Mouse (Mus musculus): ENCODE measurements around the gene Gadd45gip1. TPM values are rescaled to one million over a fixed set of nuclear protein-coding genes. Genes with fewer than 3 reads are reported as not detected.
A peak's percentile ranks its signal among the peaks of the same experiment; 100 is the strongest.

Gene Gadd45gip1
- polyA plus RNA-seq, 1 experiment = 21.3 TPM

- H3K4me1 ChIP-seq (ENCODE audit: control insufficient read depth, insufficient read depth, low read length) = peaks cover 7% of the 10 kb centered on the region
- peak; percentile 37 for DNase-seq
- WGBS = 1% methylated on average over 53 of the region's 54 CpGs
- peak overlapping the region; percentile 41 for H3K4me3 ChIP-seq (replicated peaks; ENCODE audit: extremely low read depth, low read depth, low read length)
- TF ChIP-seq POLR2A (IDR thresholded peaks at IDR 0.05; ENCODE audit: borderline replicate concordance, extremely low read depth, low read depth, low read length) = no peak
- no peak for TF ChIP-seq CTCF (IDR thresholded peaks at IDR 0.05; ENCODE audit: insufficient read depth, low read length)
Observed at GRCm38 (mm10) chr8:84872309-84872965, 41.1 kb downstream of the Gadd45gip1 start.

GRCm38 (mm10) chr8:84873016-84873415, 41.7 kb downstream of the Gadd45gip1 start:
- Histone ChIP-seq H3K4me3 (replicated peaks; ENCODE audit: extremely low read depth, low read depth, low read length) (no peak overlapping the region), H3K4me1 (ENCODE audit: control insufficient read depth, insufficient read depth, low read length) (peaks cover 7% of the 10 kb centered on the region)
- no peak for DNase-seq
- WGBS = 68% methylated on average over 4 of the region's 4 CpGs
- TF ChIP-seq POLR2A (IDR thresholded peaks at IDR 0.05; ENCODE audit: borderline replicate concordance, extremely low read depth, low read depth, low read length) (no peak), CTCF (IDR thresholded peaks at IDR 0.05; ENCODE audit: insufficient read depth, low read length) (no peak)

GRCm38 (mm10) chr8:84874339-84874738, 43.0 kb downstream of the Gadd45gip1 start:
- no peak for TF ChIP-seq POLR2A (IDR thresholded peaks at IDR 0.05; ENCODE audit: borderline replicate concordance, extremely low read depth, low read depth, low read length)
- TF ChIP-seq CTCF (IDR thresholded peaks at IDR 0.05; ENCODE audit: insufficient read depth, low read length) = no peak
- no peak for DNase-seq
- peaks cover 7% of the 10 kb centered on the region for H3K4me1 ChIP-seq (ENCODE audit: control insufficient read depth, insufficient read depth, low read length)
- no peak overlapping the region for H3K4me3 ChIP-seq (replicated peaks; ENCODE audit: extremely low read depth, low read depth, low read length)
- 81% methylated on average over 3 of the region's 3 CpGs for WGBS

- TF ChIP-seq CTCF (IDR thresholded peaks at IDR 0.05; ENCODE audit: insufficient read depth, low read length) (no peak), POLR2A (IDR thresholded peaks at IDR 0.05; ENCODE audit: borderline replicate concordance, extremely low read depth, low read depth, low read length) (no peak)
- 75% methylated on average over 3 of the region's 3 CpGs for WGBS
- Histone ChIP-seq H3K4me3 (replicated peaks; ENCODE audit: extremely low read depth, low read depth, low read length) (no peak overlapping the region), H3K4me1 (ENCODE audit: control insufficient read depth, insufficient read depth, low read length) (peaks cover 4% of the 10 kb centered on the region)
- DNase-seq = no peak
Observed at GRCm38 (mm10) chr8:84877297-84878035, 46.1 kb downstream of the Gadd45gip1 start.

GRCm38 (mm10) chr8:84878915-84879314, 47.6 kb downstream of the Gadd45gip1 start:
- Histone ChIP-seq H3K4me1 (ENCODE audit: control insufficient read depth, insufficient read depth, low read length) (no peaks in the 10 kb centered on the region), H3K4me3 (replicated peaks; ENCODE audit: extremely low read depth, low read depth, low read length) (no peak overlapping the region)
- TF ChIP-seq POLR2A (IDR thresholded peaks at IDR 0.05; ENCODE audit: borderline replicate concordance, extremely low read depth, low read depth, low read length) (no peak), CTCF (IDR thresholded peaks at IDR 0.05; ENCODE audit: insufficient read depth, low read length) (no peak)
- DNase-seq = no peak
- WGBS = 65% methylated on average over 1 of the region's 1 CpGs

- 85% methylated on average over 4 of the region's 4 CpGs for WGBS
- no peak overlapping the region for H3K4me3 ChIP-seq (replicated peaks; ENCODE audit: extremely low read depth, low read depth, low read length)
- no peaks in the 10 kb centered on the region for H3K4me1 ChIP-seq (ENCODE audit: control insufficient read depth, insufficient read depth, low read length)
- no peak for DNase-seq
- no peak for TF ChIP-seq CTCF (IDR thresholded peaks at IDR 0.05; ENCODE audit: insufficient read depth, low read length)
- TF ChIP-seq POLR2A (IDR thresholded peaks at IDR 0.05; ENCODE audit: borderline replicate concordance, extremely low read depth, low read depth, low read length) = no peak
Observed at GRCm38 (mm10) chr8:84884728-84885127, 53.4 kb downstream of the Gadd45gip1 start.

Other genes with a start within 250 kb of the Gadd45gip1 start
- gene Ier2, start 168.7 kb upstream of the Gadd45gip1 start, polyA plus RNA-seq (2012; rRNA removed) = 34.6 and 47.1 TPM in 2 replicates
- gene Trmt1, start 145.2 kb upstream of the Gadd45gip1 start, polyA plus RNA-seq (2012; rRNA removed) = 87.5 and 99.1 TPM in 2 replicates
- gene Nacc1, start 143.7 kb upstream of the Gadd45gip1 start, polyA plus RNA-seq (2012; rRNA removed) = 72.5 and 81.8 TPM in 2 replicates
- gene Lyl1, start 130.1 kb upstream of the Gadd45gip1 start, polyA plus RNA-seq (2012; rRNA removed) = 20.2 and 21.9 TPM in 2 replicates
- gene G430095P16Rik, start 108.5 kb upstream of the Gadd45gip1 start, polyA plus RNA-seq (2012; rRNA removed) = 2.0 and 2.8 TPM in 2 replicates
- gene Nfix, start 31.2 kb upstream of the Gadd45gip1 start, polyA plus RNA-seq (2012; rRNA removed) = 80.1 and 96.2 TPM in 2 replicates
- 2.5 and 2.9 TPM in 2 replicates for gene Dand5, start 8.7 kb upstream of the Gadd45gip1 start, polyA plus RNA-seq (2012; rRNA removed)
- 72.6 and 75.9 TPM in 2 replicates for gene Rad23a, start 9.1 kb downstream of the Gadd45gip1 start, polyA plus RNA-seq (2012; rRNA removed)
- 152 and 189 TPM in 2 replicates for gene Calr, start 15.4 kb downstream of the Gadd45gip1 start, polyA plus RNA-seq (2012; rRNA removed)
- 33.8 and 42.4 TPM in 2 replicates for gene Farsa, start 25.5 kb downstream of the Gadd45gip1 start, polyA plus RNA-seq (2012; rRNA removed)
- 1.5 and 1.8 TPM in 2 replicates for gene Syce2, start 40.6 kb downstream of the Gadd45gip1 start, polyA plus RNA-seq (2012; rRNA removed)
- gene Gcdh, start 62.4 kb downstream of the Gadd45gip1 start, polyA plus RNA-seq (2012; rRNA removed) = 65.8 and 75.3 TPM in 2 replicates
- 0.14 and 0.23 TPM in 2 replicates for gene Klf1, start 70.4 kb downstream of the Gadd45gip1 start, polyA plus RNA-seq (2012; rRNA removed)
- 19.6 and 26.7 TPM in 2 replicates for gene Dnase2a, start 77.0 kb downstream of the Gadd45gip1 start, polyA plus RNA-seq (2012; rRNA removed)
- gene Mast1, start 105.8 kb downstream of the Gadd45gip1 start, polyA plus RNA-seq (2012; rRNA removed) = 0.34 and 0.41 TPM in 2 replicates
- gene Rtbdn, start 115.5 kb downstream of the Gadd45gip1 start, polyA plus RNA-seq (2012; rRNA removed) = not detected in 2 replicates
- gene Gm49661, start 137.9 kb downstream of the Gadd45gip1 start, polyA plus RNA-seq (2012; rRNA removed) = not detected in 2 replicates
- gene Prdx2, start 138.1 kb downstream of the Gadd45gip1 start, polyA plus RNA-seq (2012; rRNA removed) = 93.2 and 117 TPM in 2 replicates
- gene Rnaseh2a, start 138.2 kb downstream of the Gadd45gip1 start, polyA plus RNA-seq (2012; rRNA removed) = 27.4 and 30.4 TPM in 2 replicates
- gene Junb, start 147.2 kb downstream of the Gadd45gip1 start, polyA plus RNA-seq (2012; rRNA removed) = 80.8 and 125 TPM in 2 replicates
- gene Hook2, start 159.1 kb downstream of the Gadd45gip1 start, polyA plus RNA-seq (2012; rRNA removed) = 9.5 and 10.5 TPM in 2 replicates
- 0.13 and 0.23 TPM in 2 replicates for gene Best2, start 183.0 kb downstream of the Gadd45gip1 start, polyA plus RNA-seq (2012; rRNA removed)
- gene Asna1, start 193.8 kb downstream of the Gadd45gip1 start, polyA plus RNA-seq (2012; rRNA removed) = 87.2 and 128 TPM in 2 replicates
- 96.9 and 99.1 TPM in 2 replicates for gene Trir, start 195.3 kb downstream of the Gadd45gip1 start, polyA plus RNA-seq (2012; rRNA removed)
- 49.1 and 68.3 TPM in 2 replicates for gene Tnpo2, start 205.4 kb downstream of the Gadd45gip1 start, polyA plus RNA-seq (2012; rRNA removed)
- 42.5 and 44.7 TPM in 2 replicates for gene Fbxw9, start 228.5 kb downstream of the Gadd45gip1 start, polyA plus RNA-seq (2012; rRNA removed)
- gene Gm5741, start 236.5 kb downstream of the Gadd45gip1 start, polyA plus RNA-seq (2012; rRNA removed) = not detected in 2 replicates
- 45.9 and 49.9 TPM in 2 replicates for gene Dhps, start 240.2 kb downstream of the Gadd45gip1 start, polyA plus RNA-seq (2012; rRNA removed)
- gene Wdr83os, start 249.2 kb downstream of the Gadd45gip1 start, polyA plus RNA-seq (2012; rRNA removed) = 97.1 and 120 TPM in 2 replicates
- 21.2 and 33.1 TPM in 2 replicates for gene Wdr83, start 249.8 kb downstream of the Gadd45gip1 start, polyA plus RNA-seq (2012; rRNA removed)

All from lung, adult 2 months (tissue).